Mouse (Mus musculus) liver, adult 2 months (tissue): Measurements from ENCODE around the gene Wars2.

Experiments
- CTCF ChIP-seq: fragments of 200-500 bp; IDR thresholded peaks from 2 replicates; pipeline ENCODE4 v1.5.1; 2011; ENCODE audit warnings: low read depth, low read length, control low read depth
- POLR2A ChIP-seq: fragments of 200-500 bp; IDR thresholded peaks from 2 replicates; pipeline ENCODE4 v1.6.1; 2011; ENCODE audit warnings: low read length, control low read depth; ENCODE audit not compliant: insufficient read depth; ENCODE audit errors: extremely low read depth

DNA sequence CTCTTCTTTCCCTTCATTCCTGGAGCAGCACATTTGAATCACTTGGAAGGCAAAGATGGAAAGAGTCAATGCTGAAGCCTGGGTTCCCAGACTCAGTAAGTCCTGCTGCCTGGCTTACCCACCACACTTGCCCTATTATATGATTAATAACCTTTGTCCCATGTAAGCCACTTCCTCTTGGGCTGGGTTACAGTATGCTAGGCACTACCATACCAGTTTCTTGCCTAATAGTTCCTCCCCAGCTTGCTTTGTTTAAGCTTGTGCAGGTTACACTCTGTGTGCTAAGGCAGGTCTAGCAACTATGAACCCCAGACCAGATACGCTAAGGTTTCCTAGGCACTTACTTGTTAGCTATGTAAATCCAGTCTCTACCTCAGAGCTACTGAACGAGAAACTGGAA lies 86.9 kb downstream of the Wars2 start:
- no peak for TF ChIP-seq POLR2A
- TF ChIP-seq CTCF, result no peak
